8 mouse cellular contexts compared by ENCODE assay signal in genomic region chr8:121850018-121850417, GRCm38 (mm10). TPM values are rescaled to one million over a fixed set of nuclear protein-coding genes. Genes with fewer than 3 reads are reported as not detected.
DNase-seq lines count a peak whose midpoint lies in the region; ATAC-seq and TF ChIP-seq lines count a peak whose summit lies in the region.

No protein-coding gene starts in this region.

- ATAC-seq in kidney, embryonic 14.5 days (ENCODE audit: low FRiP score, low TSS enrichment) = 0 out of 2 replicates have a peak, but pooled peaks have one; percentile 36
- no peak for ATAC-seq in liver, embryonic 11.5 days (replicated peaks; ENCODE audit: low FRiP score)

- no peaks in the 10 kb centered on the region for H3K27me3 ChIP-seq in C2C12 (ENCODE audit: control insufficient read depth, insufficient read depth, insufficient read length)
- no peaks in the 10 kb centered on the region for H3K27me3 ChIP-seq in kidney, embryonic 14.5 days (ENCODE audit: control insufficient read depth, insufficient read depth, low read length)
- H3K27me3 ChIP-seq in liver, embryonic 11.5 days (replicated peaks; ENCODE audit: control insufficient read depth, insufficient read depth, low read length) = no peaks in the 10 kb centered on the region

- no peaks in the 10 kb centered on the region for H3K36me3 ChIP-seq in C2C12 (ENCODE audit: control insufficient read depth, insufficient read depth)
- H3K36me3 ChIP-seq in kidney, embryonic 14.5 days (ENCODE audit: control insufficient read depth, insufficient read depth, low read length) = no peaks in the 10 kb centered on the region
- H3K36me3 ChIP-seq in liver, embryonic 11.5 days (ENCODE audit: control insufficient read depth, insufficient read depth, low read length) = no peaks in the 10 kb centered on the region

- no peaks in the 10 kb centered on the region for H3K79me3 ChIP-seq in C2C12 (ENCODE audit: low read depth)

- no peak overlapping the region for H3K4me2 ChIP-seq in kidney, embryonic 14.5 days (replicated peaks; ENCODE audit: low read depth, low read length)
- H3K4me2 ChIP-seq in liver, embryonic 11.5 days = peak overlapping the region; percentile 64

- H3K27ac ChIP-seq in kidney, embryonic 14.5 days (ENCODE audit: low read depth, low read length) = no peak overlapping the region
- peak overlapping the region; percentile 33; the same call in 1 of the 2 replicates for H3K27ac ChIP-seq in liver, embryonic 11.5 days (ENCODE audit: low read depth, low read length)

- WGBS in kidney, embryonic 14.5 days = 11% methylated on average over 6 of the region's 6 CpGs
- 17% methylated on average over 6 of the region's 6 CpGs for WGBS in liver, embryonic 11.5 days

- H3K4me1 ChIP-seq in kidney, embryonic 14.5 days (ENCODE audit: control insufficient read depth, insufficient read depth, low read length) = peaks cover 5% of the 10 kb centered on the region
- H3K4me1 ChIP-seq in liver, embryonic 11.5 days (replicated peaks; ENCODE audit: control insufficient read depth, insufficient read depth, low read length) = peaks cover 21% of the 10 kb centered on the region

- DNase-seq in T-cell, adult 2 months (ENCODE audit: low spot score) = peak; percentile 76
- peak; percentile 88 to 89 for DNase-seq in cerebellum, postnatal 25 days
- DNase-seq in frontal cortex, postnatal 36 days (ENCODE audit: low spot score in 2 of 2) = peak; percentile 72 to 81
- DNase-seq in liver, embryonic 11.5 days (ENCODE audit: low spot score) = peak; percentile 77
- peak; percentile 51 for DNase-seq in ovary, postnatal 14 days (ENCODE audit: low spot score)
- peak; percentile 76 for DNase-seq in thymus, postnatal 14 days

- no peaks in the 10 kb centered on the region for H3K9me3 ChIP-seq in kidney, embryonic 14.5 days (ENCODE audit: control insufficient read depth, low read length)
- no peaks in the 10 kb centered on the region for H3K9me3 ChIP-seq in liver, embryonic 11.5 days (ENCODE audit: control insufficient read depth, low read length)

- no peak overlapping the region for H3K4me3 ChIP-seq in C2C12 (ENCODE audit: insufficient read depth, poor library complexity, severe bottlenecking)
- no peak overlapping the region for H3K4me3 ChIP-seq in kidney, embryonic 14.5 days (ENCODE audit: low read length)
- no peak overlapping the region for H3K4me3 ChIP-seq in liver, embryonic 11.5 days (ENCODE audit: low read depth, low read length)

- TF ChIP-seq CTCF in C2C12 (IDR thresholded peaks at IDR 0.05; ENCODE audit: control insufficient read depth, insufficient read depth, insufficient read length) = peak; percentile 58

- no peak overlapping the region for H3K9ac ChIP-seq in kidney, embryonic 14.5 days (ENCODE audit: low read depth, low read length)
- H3K9ac ChIP-seq in liver, embryonic 11.5 days (ENCODE audit: low read depth, low read length) = peak overlapping the region; percentile 74

- H3ac ChIP-seq in C2C12 (ENCODE audit: control insufficient read depth, insufficient read length, low read depth) = no peak overlapping the region

- H3K79me2 ChIP-seq in C2C12 (ENCODE audit: control insufficient read depth, insufficient read depth) = no peaks in the 10 kb centered on the region

TF ChIP-seq in C2C12, 6 proteins besides CTCF, POLR2A, EP300 and RAD21:
- TF ChIP-seq MYOD1 (IDR thresholded peaks at IDR 0.05; ENCODE audit: control insufficient read depth, insufficient read length, low read depth) (no peak), MYOG (IDR thresholded peaks at IDR 0.05; ENCODE audit: control insufficient read depth, extremely low read depth, insufficient read length) (no peak), MAX (IDR thresholded peaks at IDR 0.05) (no peak), FOSL1 (IDR thresholded peaks at IDR 0.05; ENCODE audit: insufficient read depth, low read length, poor library complexity, severe bottlenecking) (no peak), USF1 (IDR thresholded peaks at IDR 0.05; ENCODE audit: low read depth) (no peak), CEBPB (IDR thresholded peaks at IDR 0.05; ENCODE audit: low read depth) (no peak)

RNA-seq across cellular contexts. Expression of gene Klhdc4, which starts 20.6 kb away (rescaled TPM):
- 53.5 TPM for polyA plus RNA-seq in C2C12 (2012; fragmentation: generic; extraction: Trizol)
- polyA plus RNA-seq in kidney, embryonic 14.5 days (2014; fragmentation: Nextera tagmentation; extraction: Ambion mirVana) = 35.7 and 44.4 TPM in 2 replicates
- 52.8 and 54.0 TPM in 2 replicates for polyA plus RNA-seq in liver, embryonic 11.5 days (2014; fragmentation: Nextera tagmentation; extraction: Ambion mirVana)

RNA-seq across cellular contexts. Expression of gene Slc7a5, which starts 57.5 kb away (rescaled TPM):
- polyA plus RNA-seq in C2C12 (2012; fragmentation: generic; extraction: Trizol) = 112 TPM
- polyA plus RNA-seq in kidney, embryonic 14.5 days (2014; fragmentation: Nextera tagmentation; extraction: Ambion mirVana) = 16.8 and 25.9 TPM in 2 replicates
- 58.2 and 61.5 TPM in 2 replicates for polyA plus RNA-seq in liver, embryonic 11.5 days (2014; fragmentation: Nextera tagmentation; extraction: Ambion mirVana)
